Mouse (Mus musculus) thymus, adult 2 months (tissue): ENCODE results near the gene Psmd2.

Experiments used
- CTCF ChIP-seq: fragments of 200-500 bp; IDR thresholded peaks from 2 replicates; pipeline ENCODE4 v1.5.1; 2012; ENCODE audit warnings: mild to moderate bottlenecking, control low read depth, low read length, moderate library complexity, borderline replicate concordance; ENCODE audit not compliant: control insufficient read depth, poor library complexity, insufficient read depth; ENCODE audit errors: extremely low read depth
- POLR2A ChIP-seq: fragments of 200-500 bp; IDR thresholded peaks from 2 replicates; pipeline ENCODE4 v1.6.1; 2012; ENCODE audit warnings: mild to moderate bottlenecking, low read length, control low read depth, moderate library complexity; ENCODE audit not compliant: control insufficient read depth, poor library complexity, insufficient read depth; ENCODE audit errors: extremely low read depth

GRCm38 (mm10) chr16:20699266-20699665 is 47.8 kb downstream of the Psmd2 start:
- TF ChIP-seq CTCF (no peak), POLR2A (no peak)
